Mouse (Mus musculus): ENCODE measurements around the gene Acsm5. TPM values are rescaled to one million over a fixed set of nuclear protein-coding genes. Genes with fewer than 3 reads are reported as not detected.
A peak's percentile ranks its signal among the peaks of the same experiment; 100 is the strongest.

Gene Acsm5
- polyA plus RNA-seq (2015; fragmentation: Nextera tagmentation; extraction: Ambion mirVana): not detected in 2 replicates

DNA sequence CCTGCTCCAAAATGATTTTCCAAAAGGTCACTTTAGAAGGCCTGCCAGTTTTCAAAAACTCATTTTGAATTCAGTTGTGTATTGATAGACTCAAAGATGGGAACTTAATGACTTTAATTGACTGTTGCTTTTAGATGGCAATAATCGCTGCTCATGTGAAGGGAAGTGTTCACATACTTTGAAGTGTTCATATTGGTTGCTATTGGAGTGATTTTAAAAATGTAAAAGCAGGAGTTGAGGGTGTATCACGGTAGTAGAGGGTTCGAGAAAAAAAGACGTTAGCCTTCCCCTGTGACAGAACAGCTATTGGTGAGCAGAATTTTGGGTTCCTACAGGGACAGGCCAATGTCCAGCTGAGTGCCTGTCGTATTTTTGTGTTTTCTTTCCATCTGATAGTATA is at the start of gene Acsm5:
Gene Acsm5, plus strand, starts transcription at position 301 of the 400 bp plus-strand sequence.
- H3K27ac ChIP-seq (ENCODE audit: low read length): no peak within 1 kb of the TSS
- H3K27me3 ChIP-seq (ENCODE audit: control insufficient read depth, insufficient read depth, low read length): no peaks in the 10 kb centered on the region
- H3K4me2 ChIP-seq (ENCODE audit: low read depth, low read length): no peak within 1 kb of the TSS
- H3K9me3 ChIP-seq (replicated peaks; ENCODE audit: control insufficient read depth, low read length): no peaks in the 10 kb centered on the region
- 67% methylated on average over 5 of the region's 5 CpGs for WGBS
- no peaks in the 10 kb centered on the region for H3K36me3 ChIP-seq (ENCODE audit: control insufficient read depth, insufficient read depth, low read length)
- no peak for ATAC-seq (ENCODE audit: insufficient read depth, low FRiP score)
- no peak within 1 kb of the TSS for H3K4me3 ChIP-seq (replicated peaks; ENCODE audit: low read length)
- no peak within 1 kb of the TSS for H3K9ac ChIP-seq (ENCODE audit: low read length)
- H3K4me1 ChIP-seq (ENCODE audit: control insufficient read depth, insufficient read depth, low read length): no peaks in the 10 kb centered on the region

DNA sequence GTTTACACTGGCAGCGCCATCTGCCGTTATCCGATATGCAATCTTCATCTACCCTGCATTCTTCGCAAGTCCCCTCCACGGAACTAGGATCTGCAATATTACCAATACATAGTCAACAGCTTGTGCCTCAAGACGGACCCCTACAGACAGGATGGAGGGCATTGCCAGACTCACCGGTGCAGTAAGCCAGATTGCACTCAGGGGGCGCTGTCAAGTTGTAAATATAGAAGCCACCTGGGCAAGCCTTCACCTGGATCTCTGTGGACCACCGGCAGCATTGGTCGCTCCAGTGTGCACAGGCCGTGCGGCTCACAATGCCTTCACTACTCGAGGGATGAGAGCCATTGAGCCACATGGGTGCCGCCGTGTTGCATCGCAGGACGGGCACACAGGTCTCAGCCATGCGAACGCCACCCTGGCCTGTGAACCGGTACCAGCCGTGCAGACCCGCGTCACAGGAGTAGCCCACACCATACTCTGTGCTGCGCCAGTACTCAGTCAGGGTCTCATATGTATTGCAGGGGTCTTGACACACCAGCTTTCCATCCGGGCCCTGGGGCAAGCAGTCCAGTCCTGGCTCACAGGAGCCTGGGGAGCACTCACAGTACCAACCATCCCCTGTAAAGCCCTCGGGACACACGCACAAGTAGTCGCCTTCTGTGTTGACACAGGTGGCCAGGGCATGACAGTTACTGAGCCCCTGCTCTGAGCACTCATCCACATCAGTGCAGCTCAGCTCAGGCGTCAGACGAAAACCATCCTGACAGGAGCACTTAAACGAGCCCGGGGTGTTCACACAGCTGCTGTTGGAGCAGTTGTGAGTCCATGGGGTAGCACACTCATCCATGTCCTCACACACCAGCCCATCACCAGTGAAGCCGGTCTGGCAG is 42.5 kb upstream of the Acsm5 start:
- 0 out of 2 replicates have a peak, but pooled peaks have one; percentile 37 for ATAC-seq (ENCODE audit: insufficient read depth, low FRiP score)
- H3K27ac ChIP-seq (ENCODE audit: low read length): no peak overlapping the region
- 71% methylated on average over 33 of the region's 33 CpGs for WGBS

GRCm38 (mm10) chr7:119479256-119479655 is 40.0 kb upstream of the Acsm5 start, which contains the start of gene Umod:
Umod (minus strand) TSS chr7:119479282.
- H3K9ac ChIP-seq (ENCODE audit: low read length): no peak within 1 kb of the TSS
- no peaks in the 10 kb centered on the region for H3K4me1 ChIP-seq (ENCODE audit: control insufficient read depth, insufficient read depth, low read length)
- no peak for ATAC-seq (ENCODE audit: insufficient read depth, low FRiP score)
- H3K9me3 ChIP-seq (replicated peaks; ENCODE audit: control insufficient read depth, low read length): no peaks in the 10 kb centered on the region
- H3K27ac ChIP-seq (ENCODE audit: low read length): no peak within 1 kb of the TSS
- no peak within 1 kb of the TSS for H3K4me2 ChIP-seq (ENCODE audit: low read depth, low read length)
- no peak within 1 kb of the TSS for H3K4me3 ChIP-seq (replicated peaks; ENCODE audit: low read length)
- H3K27me3 ChIP-seq (ENCODE audit: control insufficient read depth, insufficient read depth, low read length): no peaks in the 10 kb centered on the region
- no peaks in the 10 kb centered on the region for H3K36me3 ChIP-seq (ENCODE audit: control insufficient read depth, insufficient read depth, low read length)

More for the DNA sequence above, 42.5 kb upstream of the Acsm5 start:
- Histone ChIP-seq H3K9ac (ENCODE audit: low read length) (no peak overlapping the region), H3K4me1 (ENCODE audit: control insufficient read depth, insufficient read depth, low read length) (no peaks in the 10 kb centered on the region), H3K4me2 (ENCODE audit: low read depth, low read length) (no peak overlapping the region), H3K36me3 (ENCODE audit: control insufficient read depth, insufficient read depth, low read length) (no peaks in the 10 kb centered on the region), H3K4me3 (replicated peaks; ENCODE audit: low read length) (no peak overlapping the region), H3K27me3 (ENCODE audit: control insufficient read depth, insufficient read depth, low read length) (no peaks in the 10 kb centered on the region), H3K9me3 (replicated peaks; ENCODE audit: control insufficient read depth, low read length) (no peaks in the 10 kb centered on the region)

DNA sequence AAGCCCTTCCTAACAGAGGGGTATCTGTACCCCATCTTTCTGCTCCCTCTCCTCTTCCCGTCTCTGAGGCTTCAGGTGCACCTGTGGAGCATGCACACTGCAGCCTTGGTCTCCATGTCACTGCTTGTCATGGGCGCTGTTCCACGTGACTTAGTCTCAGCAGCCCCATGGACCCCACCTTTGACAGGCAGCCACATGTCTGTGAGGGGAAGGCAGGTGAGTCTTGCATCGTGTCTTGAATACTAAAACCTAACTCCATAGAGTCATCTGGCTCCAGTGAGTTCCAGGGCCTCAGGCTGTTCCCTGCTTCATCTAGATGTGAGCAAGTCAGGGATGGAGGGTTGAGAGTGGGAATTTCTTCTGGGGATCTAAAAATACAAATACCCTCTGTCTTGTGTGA is 35.1 kb upstream of the Acsm5 start:
- Histone ChIP-seq H3K4me3 (replicated peaks; ENCODE audit: low read length) (no peak overlapping the region), H3K4me2 (ENCODE audit: low read depth, low read length) (no peak overlapping the region), H3K9me3 (replicated peaks; ENCODE audit: control insufficient read depth, low read length) (no peaks in the 10 kb centered on the region), H3K27ac (ENCODE audit: low read length) (no peak overlapping the region), H3K36me3 (ENCODE audit: control insufficient read depth, insufficient read depth, low read length) (no peaks in the 10 kb centered on the region), H3K27me3 (ENCODE audit: control insufficient read depth, insufficient read depth, low read length) (no peaks in the 10 kb centered on the region), H3K9ac (ENCODE audit: low read length) (no peak overlapping the region), H3K4me1 (ENCODE audit: control insufficient read depth, insufficient read depth, low read length) (no peaks in the 10 kb centered on the region)
- ATAC-seq (ENCODE audit: insufficient read depth, low FRiP score): no peak
- 83% methylated on average over 4 of the region's 4 CpGs for WGBS

DNA sequence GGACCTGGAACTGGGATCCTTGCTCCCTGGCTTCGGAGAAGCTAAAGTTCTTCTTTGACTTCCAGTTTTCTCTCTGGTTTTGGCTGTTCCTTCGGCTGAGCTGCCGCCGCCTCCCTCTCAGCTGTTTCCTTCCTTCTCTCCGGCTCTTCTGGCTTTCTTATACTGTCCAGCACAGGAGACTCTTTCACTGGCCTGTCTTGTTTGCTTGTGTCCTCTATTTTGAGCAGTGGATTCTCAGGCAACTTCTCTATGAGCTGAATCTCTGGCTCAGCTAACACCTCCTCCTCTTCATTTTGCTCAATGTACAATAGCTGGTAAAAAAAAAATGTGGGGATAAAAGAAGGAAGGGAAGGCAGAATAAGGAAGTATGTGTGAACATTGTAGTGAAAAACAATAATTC is 32.6 kb upstream of the Acsm5 start:
- ATAC-seq (ENCODE audit: insufficient read depth, low FRiP score): no peak
- Histone ChIP-seq H3K4me1 (ENCODE audit: control insufficient read depth, insufficient read depth, low read length) (no peaks in the 10 kb centered on the region), H3K4me2 (ENCODE audit: low read depth, low read length) (no peak overlapping the region), H3K9ac (ENCODE audit: low read length) (no peak overlapping the region), H3K36me3 (ENCODE audit: control insufficient read depth, insufficient read depth, low read length) (no peaks in the 10 kb centered on the region), H3K4me3 (replicated peaks; ENCODE audit: low read length) (no peak overlapping the region), H3K9me3 (replicated peaks; ENCODE audit: control insufficient read depth, low read length) (no peaks in the 10 kb centered on the region), H3K27ac (ENCODE audit: low read length) (no peak overlapping the region), H3K27me3 (ENCODE audit: control insufficient read depth, insufficient read depth, low read length) (no peaks in the 10 kb centered on the region)
- WGBS: 87% methylated on average over 5 of the region's 5 CpGs

DNA sequence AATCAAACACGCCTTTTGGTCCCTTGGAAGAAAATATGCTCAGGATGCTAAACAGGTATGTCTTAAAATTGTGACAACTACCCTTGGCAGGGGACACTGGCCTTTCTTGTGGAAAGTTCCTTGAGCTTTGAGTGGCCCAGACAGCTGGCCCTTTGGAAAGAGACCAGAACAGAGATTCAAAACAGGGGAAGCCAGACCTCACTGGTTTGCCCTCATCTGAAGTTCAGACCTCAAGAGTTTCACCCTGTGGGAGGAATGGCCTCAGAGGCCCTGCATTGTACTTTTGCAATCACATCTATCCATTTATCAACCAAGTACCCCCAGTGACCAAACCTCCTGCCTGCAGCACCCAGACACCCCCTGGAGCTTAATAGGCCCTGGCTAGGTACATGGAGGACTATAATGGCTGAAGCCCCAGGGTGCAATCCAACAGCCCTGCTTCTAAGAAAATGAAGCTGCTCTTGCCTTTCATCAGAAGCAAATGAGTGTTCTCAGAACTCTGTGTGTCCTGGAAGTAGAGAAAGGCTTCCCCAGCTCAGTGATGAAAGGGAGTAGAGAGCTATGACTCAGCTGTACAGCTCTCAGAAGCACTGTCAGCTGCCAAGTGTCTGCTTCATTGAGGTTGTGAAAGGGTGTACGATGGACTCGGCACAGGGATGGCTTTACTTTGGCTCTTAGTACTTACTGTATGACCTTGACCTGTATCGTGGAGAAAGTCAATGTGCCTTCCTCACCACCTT is 29.1 kb upstream of the Acsm5 start:
- H3K27me3 ChIP-seq (ENCODE audit: control insufficient read depth, insufficient read depth, low read length): no peaks in the 10 kb centered on the region
- no peak overlapping the region for H3K4me2 ChIP-seq (ENCODE audit: low read depth, low read length)
- H3K9ac ChIP-seq (ENCODE audit: low read length): no peak overlapping the region
- no peak for ATAC-seq (ENCODE audit: insufficient read depth, low FRiP score)
- H3K27ac ChIP-seq (ENCODE audit: low read length): no peak overlapping the region
- no peaks in the 10 kb centered on the region for H3K4me1 ChIP-seq (ENCODE audit: control insufficient read depth, insufficient read depth, low read length)
- H3K36me3 ChIP-seq (ENCODE audit: control insufficient read depth, insufficient read depth, low read length): no peaks in the 10 kb centered on the region
- H3K4me3 ChIP-seq (replicated peaks; ENCODE audit: low read length): no peak overlapping the region
- H3K9me3 ChIP-seq (replicated peaks; ENCODE audit: control insufficient read depth, low read length): no peaks in the 10 kb centered on the region
- WGBS: 81% methylated on average over 4 of the region's 4 CpGs

DNA sequence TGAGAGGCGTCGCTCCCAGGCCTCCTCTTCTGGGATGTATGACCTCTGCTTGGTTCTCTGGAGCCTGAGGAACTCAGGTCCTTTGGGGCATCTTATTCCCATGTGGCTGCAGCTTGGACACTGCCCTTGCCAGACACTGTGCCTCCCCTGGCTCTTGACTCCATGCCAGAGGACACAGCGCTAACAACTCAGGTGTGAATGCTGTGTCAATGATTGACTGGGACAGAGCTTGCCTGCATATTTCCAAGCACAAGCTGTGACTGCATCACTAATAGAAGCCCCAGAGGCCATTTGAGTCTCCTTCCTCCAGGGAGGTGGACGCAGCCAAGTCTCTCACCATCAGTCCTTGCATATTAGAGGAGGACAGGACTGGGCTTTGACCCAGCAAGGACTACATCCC is 8.1 kb upstream of the Acsm5 start:
- H3K27ac ChIP-seq (ENCODE audit: low read length): no peak overlapping the region

DNA sequence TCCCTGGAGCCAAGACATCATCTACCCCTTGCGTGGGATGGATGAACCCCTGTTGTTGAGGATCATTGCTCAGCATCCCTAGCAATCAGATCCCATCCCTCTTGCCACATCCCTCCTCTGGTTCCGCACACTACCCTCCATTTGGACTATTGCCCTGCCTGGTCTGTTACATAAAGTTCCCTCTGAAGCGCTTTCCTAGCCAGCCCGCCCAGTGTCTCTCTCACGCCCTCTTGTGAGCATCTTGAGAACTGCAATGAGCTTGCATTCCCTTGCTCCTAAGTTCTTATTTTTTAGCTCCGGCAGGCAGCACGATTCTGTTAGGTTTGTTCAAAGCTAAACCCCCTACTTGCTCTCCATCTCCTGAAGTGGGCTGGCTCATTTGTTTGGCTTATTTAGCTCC is 6.2 kb upstream of the Acsm5 start:
- Histone ChIP-seq H3K27me3 (ENCODE audit: control insufficient read depth, insufficient read depth, low read length) (no peaks in the 10 kb centered on the region), H3K9ac (ENCODE audit: low read length) (no peak overlapping the region), H3K4me3 (replicated peaks; ENCODE audit: low read length) (no peak overlapping the region), H3K36me3 (ENCODE audit: control insufficient read depth, insufficient read depth, low read length) (no peaks in the 10 kb centered on the region), H3K4me2 (ENCODE audit: low read depth, low read length) (no peak overlapping the region), H3K9me3 (replicated peaks; ENCODE audit: control insufficient read depth, low read length) (no peaks in the 10 kb centered on the region), H3K4me1 (ENCODE audit: control insufficient read depth, insufficient read depth, low read length) (no peaks in the 10 kb centered on the region), H3K27ac (ENCODE audit: low read length) (no peak overlapping the region)
- 0 out of 2 replicates have a peak, but pooled peaks have one; percentile 7 for ATAC-seq (ENCODE audit: insufficient read depth, low FRiP score)
- WGBS: 28% methylated on average over 7 of the region's 7 CpGs

More for the DNA sequence above, 8.1 kb upstream of the Acsm5 start:
- no peak overlapping the region for H3K4me2 ChIP-seq (ENCODE audit: low read depth, low read length)
- H3K9me3 ChIP-seq (replicated peaks; ENCODE audit: control insufficient read depth, low read length): no peaks in the 10 kb centered on the region
- H3K27me3 ChIP-seq (ENCODE audit: control insufficient read depth, insufficient read depth, low read length): no peaks in the 10 kb centered on the region
- 82% methylated on average over 4 of the region's 4 CpGs for WGBS
- no peak overlapping the region for H3K9ac ChIP-seq (ENCODE audit: low read length)
- ATAC-seq (ENCODE audit: insufficient read depth, low FRiP score): no peak
- no peak overlapping the region for H3K4me3 ChIP-seq (replicated peaks; ENCODE audit: low read length)
- no peaks in the 10 kb centered on the region for H3K4me1 ChIP-seq (ENCODE audit: control insufficient read depth, insufficient read depth, low read length)
- no peaks in the 10 kb centered on the region for H3K36me3 ChIP-seq (ENCODE audit: control insufficient read depth, insufficient read depth, low read length)
